Mouse (Mus musculus) forebrain, embryonic 16.5 days (tissue): ENCODE results near the gene Hist2h2ab. TPM values are rescaled to one million over a fixed set of nuclear protein-coding genes. Genes with fewer than 3 reads are reported as not detected.
A peak's percentile ranks its signal among the peaks of the same experiment; 100 is the strongest.
"Not testable (repeated sequence)": the region's sequence is repeated elsewhere in the genome, so short reads cannot be mapped to it uniquely, and the experiment has no call there.

Source experiments
- ATAC-seq: fragments of 200-750 bp; cut with Nextera tagmentation; 2 replicates; pipeline ENCODE4 v1.8.0; 2017; ENCODE audit warnings: mild to moderate bottlenecking, moderate library complexity
- H3K27ac ChIP-seq: fragments of 300-500 bp; sonication (generic); 2 replicates; pipeline ENCODE4 v1.5.1; 2014; ENCODE audit warnings: low read length, control low read depth
- H3K27me3 ChIP-seq: fragments of 300-500 bp; sonication (generic); replicated peaks from 2 replicates; pipeline ENCODE4 v1.6.1; 2014; ENCODE audit warnings: low read length; ENCODE audit not compliant: control insufficient read depth, insufficient read depth
- H3K36me3 ChIP-seq: fragments of 300-500 bp; sonication (generic); 2 replicates; pipeline ENCODE4 v1.6.1; 2014; ENCODE audit not compliant: control insufficient read depth, insufficient read depth
- H3K4me1 ChIP-seq: fragments of 300-500 bp; sonication (generic); replicated peaks from 2 replicates; pipeline ENCODE4 v1.6.1; 2014; ENCODE audit warnings: low read length; ENCODE audit not compliant: control insufficient read depth, insufficient read depth
- H3K4me2 ChIP-seq: fragments of 300-500 bp; sonication (generic); 2 replicates; pipeline ENCODE4 v1.6.1; 2014; ENCODE audit warnings: mild to moderate bottlenecking, low read length, control low read depth
- H3K4me3 ChIP-seq: fragments of 300-500 bp; sonication (generic); replicated peaks from 2 replicates; pipeline ENCODE4 v1.5.1; 2014; ENCODE audit warnings: mild to moderate bottlenecking, low read length, control low read depth
- H3K9ac ChIP-seq: fragments of 300-500 bp; sonication (generic); replicated peaks from 2 replicates; pipeline ENCODE4 v1.6.1; 2014; ENCODE audit warnings: low read depth, low read length, control low read depth
- H3K9me3 ChIP-seq: fragments of 300-500 bp; sonication (generic); 2 replicates; pipeline ENCODE4 v1.6.1; 2016; ENCODE audit warnings: low read length; ENCODE audit not compliant: control insufficient read depth
- WGBS: fragments of 180-500 bp; shearing (Covaris S2); extraction: QIAGEN DNeasy Blood & Tissue Kit; methylation state at CpG from one replicate; pipeline ENCODE4 v1.1.7; 2014; 5-methylcytosine and 5-hydroxymethylcytosine counted together
- polyA plus RNA-seq: library from polyadenylated mRNA; unstranded; fragments of >200 nt; fragmentation: Nextera tagmentation; extraction: Ambion mirVana; gene quantifications from 2 replicates; pipeline ENCODE4 v1.2.1, GENCODE M21; 2015

Hist2h2ab gene
- polyA plus RNA-seq, 1 experiment from 2014 or later: not detected

GRCm38 (mm10) chr3:96231758-96232120, 12.1 kb downstream of the Hist2h2ab start:
- ATAC-seq: no peak
- Histone ChIP-seq H3K9ac (no peak overlapping the region), H3K36me3 (no peaks in the 10 kb centered on the region), H3K9me3 (no peaks in the 10 kb centered on the region), H3K4me1 (no peaks in the 10 kb centered on the region), H3K27ac (no peak overlapping the region), H3K4me2 (no peak overlapping the region), H3K4me3 (no peak overlapping the region), H3K27me3 (no peaks in the 10 kb centered on the region)
- 47% methylated on average over 2 of the region's 2 CpGs for WGBS

GRCm38 (mm10) chr3:96234914-96235313, 15.2 kb downstream of the Hist2h2ab start:
- H3K4me2 ChIP-seq: no peak overlapping the region
- WGBS: 91% methylated on average over 2 of the region's 2 CpGs
- H3K27me3 ChIP-seq: no peaks in the 10 kb centered on the region

DNA sequence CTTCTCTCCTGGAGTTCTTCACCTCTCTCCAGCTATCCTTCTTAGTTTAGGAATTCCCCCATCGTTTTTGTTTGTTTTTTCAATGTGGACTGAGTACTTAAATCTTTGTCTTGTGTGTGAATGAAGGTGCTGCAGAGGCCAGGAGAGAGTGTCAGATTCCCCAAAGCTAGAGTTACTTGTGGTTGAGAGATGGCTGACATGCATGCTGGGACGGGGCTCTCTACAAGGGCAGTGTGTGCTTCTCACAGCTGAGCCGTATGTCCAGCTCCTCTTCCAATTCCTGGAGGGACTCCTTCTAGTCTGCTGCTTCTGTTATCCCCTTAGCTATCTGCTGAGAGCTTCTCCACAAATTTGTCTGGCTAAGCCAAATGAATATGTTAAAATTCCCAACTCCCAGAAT, 16.2 kb downstream of the Hist2h2ab start:
- H3K4me3 ChIP-seq: no peak overlapping the region
- 71% methylated on average over 3 of the region's 3 CpGs for WGBS
- H3K9me3 ChIP-seq: no peaks in the 10 kb centered on the region
- H3K27me3 ChIP-seq: no peaks in the 10 kb centered on the region
- ATAC-seq: no peak
- H3K4me2 ChIP-seq: no peak overlapping the region
- H3K4me1 ChIP-seq: peaks cover 15% of the 10 kb centered on the region
- H3K27ac ChIP-seq: no peak overlapping the region
- no peak overlapping the region for H3K9ac ChIP-seq
- H3K36me3 ChIP-seq: no peaks in the 10 kb centered on the region

More at GRCm38 (mm10) chr3:96234914-96235313, 15.2 kb downstream of the Hist2h2ab start:
- ATAC-seq: no peak
- Histone ChIP-seq H3K4me3 (no peak overlapping the region), H3K36me3 (no peaks in the 10 kb centered on the region), H3K27ac (no peak overlapping the region), H3K9ac (no peak overlapping the region), H3K9me3 (no peaks in the 10 kb centered on the region), H3K4me1 (peaks cover 13% of the 10 kb centered on the region)

GRCm38 (mm10) chr3:96236834-96237334, 17.2 kb downstream of the Hist2h2ab start:
- 84% methylated on average over 4 of the region's 4 CpGs for WGBS
- no peaks in the 10 kb centered on the region for H3K9me3 ChIP-seq
- no peaks in the 10 kb centered on the region for H3K27me3 ChIP-seq
- no peak overlapping the region for H3K9ac ChIP-seq
- no peak for ATAC-seq
- peak overlapping the region; percentile 48 for H3K4me2 ChIP-seq
- H3K27ac ChIP-seq: no peak overlapping the region
- peaks cover 16% of the 10 kb centered on the region for H3K4me1 ChIP-seq
- no peaks in the 10 kb centered on the region for H3K36me3 ChIP-seq
- peak overlapping the region; percentile 40; the same call in 1 of the 2 replicates for H3K4me3 ChIP-seq

DNA sequence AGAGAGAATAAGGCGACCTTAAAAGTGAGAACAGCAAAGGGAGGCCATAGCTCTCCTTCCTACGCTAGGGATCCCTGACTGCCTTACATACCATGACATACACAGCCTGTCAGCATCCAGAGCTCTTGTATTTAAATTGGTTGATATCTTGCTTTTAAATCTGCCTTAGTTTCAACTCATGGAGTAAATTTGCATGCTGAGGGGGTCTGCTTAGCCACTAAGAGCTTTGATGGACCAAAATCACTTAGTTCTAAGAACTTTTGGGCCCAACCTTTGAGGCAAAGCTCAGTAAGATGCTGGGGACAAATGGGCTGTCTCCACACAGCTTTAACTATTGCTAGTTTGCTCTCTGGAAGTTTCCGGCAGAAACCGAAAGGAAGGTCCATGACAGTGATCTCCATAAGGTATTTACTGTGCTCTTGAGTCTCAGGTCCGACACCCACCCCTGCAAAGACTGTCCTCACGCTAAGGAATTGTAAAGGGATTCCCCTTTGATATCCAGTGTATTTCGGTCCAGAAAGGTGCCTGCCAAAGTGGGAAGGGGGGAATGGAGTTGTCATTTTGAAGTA, 17.8 kb downstream of the Hist2h2ab start:
- Histone ChIP-seq H3K36me3 (no peaks in the 10 kb centered on the region), H3K4me2 (peak overlapping the region; percentile 48), H3K9me3 (no peaks in the 10 kb centered on the region), H3K9ac (peak overlapping the region; percentile 41; the same call in 1 of the 2 replicates), H3K4me3 (peak overlapping the region; percentile 40), H3K27me3 (no peaks in the 10 kb centered on the region), H3K27ac (no peak overlapping the region), H3K4me1 (peaks cover 16% of the 10 kb centered on the region)
- ATAC-seq: no peak
- 17% methylated on average over 7 of the region's 7 CpGs for WGBS

- Histone ChIP-seq H3K4me3 (peak overlapping the region; percentile 40), H3K27ac (peak overlapping the region; percentile 42), H3K4me2 (peak overlapping the region; percentile 48), H3K4me1 (peaks cover 16% of the 10 kb centered on the region), H3K9me3 (no peaks in the 10 kb centered on the region), H3K36me3 (no peaks in the 10 kb centered on the region), H3K9ac (peak overlapping the region; percentile 51), H3K27me3 (no peaks in the 10 kb centered on the region)
- no peak for ATAC-seq
- WGBS: under 1% methylated on average over 12 of the region's 12 CpGs
Measured at GRCm38 (mm10) chr3:96237904-96238511, 18.3 kb downstream of the Hist2h2ab start.

GRCm38 (mm10) chr3:96238954-96239793, 19.5 kb downstream of the Hist2h2ab start, which contains the start of gene Hist2h3c2:
TSS of gene Hist2h3c2 (minus strand) at chr3:96239127.
- peak within 1 kb of the TSS; percentile 51 for H3K9ac ChIP-seq
- peak; percentile 87 for ATAC-seq
- H3K27ac ChIP-seq: peak within 1 kb of the TSS; percentile 42
- H3K4me2 ChIP-seq: peak within 1 kb of the TSS; percentile 48
- not testable (repeated sequence) for H3K27me3 ChIP-seq, H3K9me3 ChIP-seq, H3K36me3 ChIP-seq
- 2% methylated on average over 9 of the region's 68 CpGs for WGBS
- peak within 1 kb of the TSS; percentile 40 for H3K4me3 ChIP-seq
- peaks cover 16% of the 10 kb centered on the region for H3K4me1 ChIP-seq

DNA sequence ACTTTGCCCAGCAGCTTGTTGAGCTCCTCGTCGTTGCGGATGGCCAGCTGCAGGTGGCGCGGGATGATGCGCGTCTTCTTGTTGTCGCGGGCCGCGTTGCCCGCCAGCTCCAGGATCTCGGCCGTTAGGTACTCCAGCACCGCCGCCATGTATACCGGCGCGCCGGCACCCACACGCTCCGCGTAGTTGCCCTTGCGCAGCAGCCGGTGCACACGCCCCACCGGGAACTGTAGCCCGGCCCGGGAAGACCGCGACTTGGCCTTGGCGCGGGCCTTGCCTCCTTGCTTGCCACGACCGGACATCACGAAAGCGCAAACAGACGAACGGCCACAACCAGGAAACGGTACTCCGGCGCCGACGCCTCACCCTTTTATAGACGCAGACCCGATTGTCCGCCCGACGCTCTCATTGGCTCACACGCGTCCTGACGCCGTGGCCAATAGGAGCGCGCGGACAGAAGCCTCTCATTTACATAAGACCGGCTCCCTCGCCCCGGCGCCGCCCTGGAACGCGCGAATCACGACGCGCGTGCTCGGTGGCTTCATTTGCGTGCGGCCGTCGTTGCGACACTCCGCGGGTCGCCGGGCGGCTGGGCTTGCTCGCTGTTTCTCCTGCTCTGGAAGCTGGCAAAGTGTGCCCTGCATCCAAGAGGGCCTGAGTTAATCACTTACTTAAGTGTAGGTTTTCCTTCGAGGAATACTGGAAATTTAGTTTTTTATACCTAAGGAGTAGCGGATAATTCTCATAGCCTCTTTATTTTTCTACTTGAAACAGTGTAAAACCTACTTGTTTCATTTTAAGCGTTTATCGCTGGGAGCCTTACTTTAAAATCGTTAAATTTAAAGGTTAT, 20.5 kb downstream of the Hist2h2ab start, which contains the start of gene Hist2h2aa2:
Gene Hist2h2aa2, minus strand, starts transcription at position 328 of the 850 bp plus-strand sequence.
- not testable (repeated sequence) for H3K36me3 ChIP-seq, H3K27me3 ChIP-seq, H3K9me3 ChIP-seq
- peak within 1 kb of the TSS; percentile 46; the same call in 1 of the 2 replicates for H3K9ac ChIP-seq
- H3K4me1 ChIP-seq: peaks cover 22% of the 10 kb centered on the region
- 4% methylated on average over 23 of the region's 85 CpGs for WGBS
- H3K27ac ChIP-seq: peak within 1 kb of the TSS; percentile 85
- peak; percentile 86 for ATAC-seq
- H3K4me3 ChIP-seq: peak within 1 kb of the TSS; percentile 42
- peak within 1 kb of the TSS; percentile 58 for H3K4me2 ChIP-seq
